Mouse (Mus musculus) neural tube, embryonic 11.5 days (tissue): Measurements from ENCODE around the gene Ube2k. TPM values are rescaled to one million over a fixed set of nuclear protein-coding genes. Genes with fewer than 3 reads are reported as not detected.
A peak's percentile ranks its signal among the peaks of the same experiment; 100 is the strongest.

Experiments used
- ATAC-seq: fragments of 200-750 bp; cut with Nextera tagmentation; 2 replicates; pipeline ENCODE4 v1.8.0; 2017; ENCODE audit warnings: moderate number of reproducible peaks, mild to moderate bottlenecking, moderate TSS enrichment, moderate library complexity; ENCODE audit not compliant: insufficient read depth, low FRiP score, low TSS enrichment
- DNase-seq: peaks from one replicate; pipeline ENCODE4 v3.0.0-alpha.2; 2015; ENCODE audit warnings: low spot score
- H3K27ac ChIP-seq: fragments of 300-500 bp; sonication (generic); 2 replicates; pipeline ENCODE4 v1.5.1; 2014; ENCODE audit warnings: low read depth, mild to moderate bottlenecking, low read length
- H3K27me3 ChIP-seq: fragments of 300-500 bp; sonication (generic); 2 replicates; pipeline ENCODE4 v1.6.1; 2014; ENCODE audit warnings: mild to moderate bottlenecking, low read length, mixed read lengths; ENCODE audit not compliant: control insufficient read depth, insufficient read depth
- H3K36me3 ChIP-seq: fragments of 300-500 bp; sonication (generic); 2 replicates; pipeline ENCODE4 v1.6.1; 2014; ENCODE audit warnings: mild to moderate bottlenecking, low read length, moderate library complexity, mixed read lengths; ENCODE audit not compliant: control insufficient read depth, insufficient read depth
- H3K4me1 ChIP-seq: fragments of 300-500 bp; sonication (generic); 2 replicates; pipeline ENCODE4 v1.6.1; 2014; ENCODE audit warnings: low read length, mixed read lengths; ENCODE audit not compliant: control insufficient read depth, insufficient read depth
- H3K4me2 ChIP-seq: fragments of 300-500 bp; sonication (generic); 2 replicates; pipeline ENCODE4 v1.6.1; 2014; ENCODE audit warnings: low read depth, mild to moderate bottlenecking, moderate library complexity
- H3K4me3 ChIP-seq: fragments of 300-500 bp; sonication (generic); 2 replicates; pipeline ENCODE4 v1.5.1; 2014; ENCODE audit warnings: low read depth, low read length
- H3K9ac ChIP-seq: fragments of 300-500 bp; sonication (generic); 2 replicates; pipeline ENCODE4 v1.6.1; 2014; ENCODE audit warnings: mild to moderate bottlenecking, low read length
- H3K9me3 ChIP-seq: fragments of 300-500 bp; sonication (generic); 2 replicates; pipeline ENCODE4 v1.6.1; 2016; ENCODE audit warnings: low read length; ENCODE audit not compliant: control insufficient read depth
- WGBS: fragments of 180-500 bp; shearing (Covaris S2); extraction: QIAGEN DNeasy Blood & Tissue Kit; methylation state at CpG from one replicate; pipeline ENCODE4 v1.1.7; 2014; 5-methylcytosine and 5-hydroxymethylcytosine counted together
- polyA plus RNA-seq: library from polyadenylated mRNA; unstranded; fragments of >200 nt; fragmentation: Nextera tagmentation; extraction: Ambion mirVana; gene quantifications from 2 replicates; pipeline ENCODE4 v1.2.1, GENCODE M21; 2014

Ube2k gene
- polyA plus RNA-seq, 1 experiment from 2014 or later = 138 TPM

GRCm38 (mm10) chr5:65505786-65506185, 31.2 kb upstream of the Ube2k start:
- H3K9me3 ChIP-seq = no peaks in the 10 kb centered on the region
- ATAC-seq = no peak
- no peaks in the 10 kb centered on the region for H3K4me1 ChIP-seq
- H3K27me3 ChIP-seq = no peaks in the 10 kb centered on the region
- no peak overlapping the region for H3K4me3 ChIP-seq
- peak overlapping the region; percentile 1; the same call in 1 of the 2 replicates for H3K4me2 ChIP-seq
- 10% methylated on average over 8 of the region's 8 CpGs for WGBS
- DNase-seq = peak; percentile 51
- H3K9ac ChIP-seq = no peak overlapping the region
- H3K27ac ChIP-seq = no peak overlapping the region
- no peaks in the 10 kb centered on the region for H3K36me3 ChIP-seq

GRCm38 (mm10) chr5:65508395-65508794, 28.6 kb upstream of the Ube2k start:
- no peak overlapping the region for H3K9ac ChIP-seq
- no peaks in the 10 kb centered on the region for H3K9me3 ChIP-seq
- DNase-seq = no peak
- H3K36me3 ChIP-seq = no peaks in the 10 kb centered on the region
- no peak overlapping the region for H3K27ac ChIP-seq
- H3K27me3 ChIP-seq = no peaks in the 10 kb centered on the region
- WGBS = 85% methylated on average over 8 of the region's 8 CpGs
- no peak for ATAC-seq
- H3K4me3 ChIP-seq = no peak overlapping the region
- no peaks in the 10 kb centered on the region for H3K4me1 ChIP-seq
- H3K4me2 ChIP-seq = no peak overlapping the region

GRCm38 (mm10) chr5:65513506-65513905, 23.5 kb upstream of the Ube2k start:
- DNase-seq (no peak), ATAC-seq (no peak)
- WGBS = 83% methylated on average over 3 of the region's 3 CpGs
- no peaks in the 10 kb centered on the region for H3K36me3 ChIP-seq
- no peak overlapping the region for H3K4me2 ChIP-seq
- no peak overlapping the region for H3K9ac ChIP-seq
- H3K27ac ChIP-seq = no peak overlapping the region
- H3K4me3 ChIP-seq = no peak overlapping the region
- no peaks in the 10 kb centered on the region for H3K9me3 ChIP-seq
- H3K4me1 ChIP-seq = no peaks in the 10 kb centered on the region
- H3K27me3 ChIP-seq = no peaks in the 10 kb centered on the region

DNA sequence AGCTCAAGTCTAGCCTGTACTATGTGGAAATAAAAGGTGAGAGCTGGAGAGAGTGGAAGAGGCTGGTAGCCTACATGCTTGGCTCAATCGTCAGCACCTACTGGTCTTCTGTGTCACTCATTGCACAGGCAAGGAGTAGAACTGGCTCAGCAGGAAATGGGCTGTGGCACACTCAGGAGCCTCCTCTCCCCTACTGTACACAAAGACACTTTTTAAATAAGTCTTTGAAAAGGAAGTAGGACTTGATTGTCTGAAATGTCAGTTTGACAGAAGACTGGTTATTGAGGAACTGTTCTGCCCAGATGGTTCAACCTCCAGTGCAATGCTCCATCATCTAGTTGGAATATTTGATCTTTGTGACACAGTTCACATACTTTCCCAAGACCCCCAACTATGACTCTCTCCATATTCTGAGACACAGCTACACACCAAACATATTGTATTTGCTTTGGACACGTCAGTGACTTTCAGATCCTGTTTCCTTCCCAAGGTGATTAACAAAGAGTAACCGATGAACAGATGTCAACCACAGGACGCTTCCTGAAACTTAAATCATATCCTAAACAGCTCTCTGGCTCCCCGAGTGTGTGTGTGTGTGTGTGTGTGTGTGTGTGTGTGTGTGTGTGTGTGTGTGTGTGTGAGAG, 22.3 kb upstream of the Ube2k start:
- Histone ChIP-seq H3K4me3 (no peak overlapping the region), H3K27ac (no peak overlapping the region), H3K36me3 (no peaks in the 10 kb centered on the region), H3K9ac (no peak overlapping the region), H3K4me2 (no peak overlapping the region), H3K9me3 (no peaks in the 10 kb centered on the region), H3K4me1 (no peaks in the 10 kb centered on the region), H3K27me3 (no peaks in the 10 kb centered on the region)
- 63% methylated on average over 5 of the region's 5 CpGs for WGBS
- DNase-seq = no peak
- no peak for ATAC-seq

DNA sequence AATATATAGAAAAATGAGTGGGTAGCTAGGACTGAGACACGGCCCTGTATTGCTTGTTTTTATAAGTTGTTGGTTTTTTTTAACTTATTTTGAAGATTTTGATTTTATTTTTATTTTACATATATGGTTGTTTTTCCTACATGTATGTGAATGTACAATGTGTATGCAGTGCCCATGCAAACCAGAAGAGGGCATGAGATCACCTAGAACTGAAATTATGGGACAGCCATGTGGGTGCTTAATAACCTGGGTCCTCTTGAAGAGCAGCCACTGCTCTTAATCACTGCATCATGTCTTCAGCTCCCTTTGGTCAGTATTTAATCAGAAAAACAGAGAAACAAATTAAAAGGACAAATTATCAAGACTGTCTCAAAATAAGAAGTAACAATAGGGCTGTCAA, 15.2 kb upstream of the Ube2k start:
- Histone ChIP-seq H3K9me3 (no peaks in the 10 kb centered on the region), H3K4me1 (no peaks in the 10 kb centered on the region), H3K27ac (no peak overlapping the region), H3K4me2 (no peak overlapping the region), H3K9ac (no peak overlapping the region), H3K4me3 (no peak overlapping the region), H3K27me3 (no peaks in the 10 kb centered on the region), H3K36me3 (no peaks in the 10 kb centered on the region)
- DNase-seq = no peak
- no peak for ATAC-seq
- whole genome bisulfite sequencing = 71% methylated on average over 1 of the region's 1 CpGs

GRCm38 (mm10) chr5:65524831-65525230, 12.2 kb upstream of the Ube2k start:
- no peak for ATAC-seq
- 77% methylated on average over 4 of the region's 4 CpGs for WGBS
- Histone ChIP-seq H3K27ac (no peak overlapping the region), H3K4me3 (no peak overlapping the region), H3K9me3 (no peaks in the 10 kb centered on the region), H3K27me3 (no peaks in the 10 kb centered on the region), H3K4me1 (no peaks in the 10 kb centered on the region), H3K9ac (no peak overlapping the region), H3K36me3 (no peaks in the 10 kb centered on the region), H3K4me2 (no peak overlapping the region)
- no peak for DNase-seq

- no peaks in the 10 kb centered on the region for H3K36me3 ChIP-seq
- no peak overlapping the region for H3K9ac ChIP-seq
- WGBS = 10% methylated on average over 8 of the region's 8 CpGs
- H3K9me3 ChIP-seq = no peaks in the 10 kb centered on the region
- H3K27me3 ChIP-seq = no peaks in the 10 kb centered on the region
- no peaks in the 10 kb centered on the region for H3K4me1 ChIP-seq
- no peak for ATAC-seq
- H3K4me3 ChIP-seq = no peak overlapping the region
- H3K4me2 ChIP-seq = no peak overlapping the region
- H3K27ac ChIP-seq = no peak overlapping the region
- DNase-seq = no peak
Observed at GRCm38 (mm10) chr5:65525674-65526443, 11.2 kb upstream of the Ube2k start.

DNA sequence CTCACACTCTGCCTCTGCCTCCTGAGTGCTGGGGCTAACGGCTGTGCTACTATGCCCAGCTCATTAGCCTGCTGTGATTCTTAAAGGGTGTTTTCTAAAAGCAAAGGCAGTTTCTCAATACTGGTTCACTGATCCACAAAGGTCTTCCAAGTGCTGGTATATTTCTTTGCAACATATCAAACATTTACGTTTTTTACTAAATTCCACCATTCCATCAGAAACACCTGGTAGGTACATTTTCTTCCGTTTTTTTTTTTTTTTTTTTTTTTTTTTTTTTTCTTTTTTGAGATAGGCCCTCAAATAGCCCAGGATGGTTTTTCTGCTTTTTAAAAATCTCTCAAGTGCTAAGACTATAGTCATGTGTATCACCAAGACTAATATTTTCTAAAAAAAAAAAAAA, 5.8 kb upstream of the Ube2k start:
- H3K4me3 ChIP-seq = no peak overlapping the region
- H3K27me3 ChIP-seq = no peaks in the 10 kb centered on the region
- H3K4me1 ChIP-seq = no peaks in the 10 kb centered on the region
- ATAC-seq = no peak
- H3K27ac ChIP-seq = no peak overlapping the region
- DNase-seq = no peak
- H3K4me2 ChIP-seq = no peak overlapping the region
- H3K9ac ChIP-seq = no peak overlapping the region
- WGBS = 70% methylated on average over 3 of the region's 3 CpGs
- H3K9me3 ChIP-seq = no peaks in the 10 kb centered on the region
- no peaks in the 10 kb centered on the region for H3K36me3 ChIP-seq

GRCm38 (mm10) chr5:65534496-65534895, 2.5 kb upstream of the Ube2k start:
- Histone ChIP-seq H3K27me3 (no peaks in the 10 kb centered on the region), H3K36me3 (no peaks in the 10 kb centered on the region), H3K9ac (no peak overlapping the region), H3K9me3 (no peaks in the 10 kb centered on the region), H3K4me1 (peaks cover 4% of the 10 kb centered on the region; the same call in 1 of the 2 replicates), H3K4me3 (no peak overlapping the region), H3K27ac (no peak overlapping the region), H3K4me2 (no peak overlapping the region)
- no peak for ATAC-seq
- no peak for DNase-seq
- WGBS = 68% methylated on average over 4 of the region's 4 CpGs
